13 mouse cellular contexts compared by ENCODE assay signal in the genomic region with DNA sequence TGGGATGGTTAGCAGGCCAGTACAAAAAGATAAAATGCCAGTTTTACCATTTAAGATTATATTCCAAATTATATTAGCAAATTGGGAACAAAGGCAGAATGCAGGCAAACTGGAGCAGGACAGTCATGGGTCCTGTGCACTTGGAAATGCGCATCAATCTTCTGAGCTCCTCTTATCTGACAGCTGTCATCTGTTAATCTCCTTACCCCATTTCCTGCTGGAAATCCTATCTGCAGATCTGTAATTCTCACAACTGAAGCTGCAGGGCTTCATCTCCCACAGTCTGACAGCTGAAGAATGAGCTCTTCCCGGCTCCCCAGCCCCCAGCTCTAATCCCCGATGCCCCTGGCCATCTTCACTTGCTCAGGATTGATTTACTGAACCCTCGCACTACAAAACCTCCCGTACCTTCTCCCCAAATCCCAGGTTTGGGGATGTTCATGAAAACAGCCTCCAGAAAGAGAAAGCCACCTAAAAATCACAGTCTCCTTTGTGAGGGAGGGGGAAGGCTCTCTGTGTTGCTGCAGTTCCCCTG.
DNase-seq lines count a peak whose midpoint lies in the region; ATAC-seq and TF ChIP-seq lines count a peak whose summit lies in the region.
"Had no signal": no experiment of that assay in that cellular context is flagged by ENCODE, and none has a peak within 500 bp of the region (broad histone marks: within the 10 kb centered on the region; RNA-seq: fewer than 3 reads in every experiment).

No protein-coding gene starts in this region.

- H3K4me1 ChIP-seq in hindbrain, embryonic 14.5 days (replicated peaks; ENCODE audit: control insufficient read depth, insufficient read depth, low read length) = peaks cover 29% of the 10 kb centered on the region
- peaks cover 33% of the 10 kb centered on the region for H3K4me1 ChIP-seq in midbrain, embryonic 15.5 days
- H3K4me1 ChIP-seq in lung, adult 2 months (ENCODE audit: control insufficient read depth, insufficient read depth, low read length) = peaks cover 2% of the 10 kb centered on the region

- H3K27ac ChIP-seq in hindbrain, embryonic 14.5 days = peak overlapping the region; percentile 16; the same call in 1 of the 2 replicates
- peak overlapping the region; percentile 43 for H3K27ac ChIP-seq in midbrain, embryonic 15.5 days
- H3K27ac ChIP-seq: gastrocnemius, adult 2 months; limb, embryonic 13.5 days had no signal

- no peak overlapping the region for H3K4me3 ChIP-seq in C2C12 (ENCODE audit: insufficient read depth, poor library complexity, severe bottlenecking)
- no peak overlapping the region for H3K4me3 ChIP-seq in hindbrain, embryonic 14.5 days (replicated peaks; ENCODE audit: low read length)
- no peak overlapping the region for H3K4me3 ChIP-seq in midbrain, embryonic 15.5 days
- no peak overlapping the region for H3K4me3 ChIP-seq in lung, adult 2 months (replicated peaks; ENCODE audit: extremely low read depth, low read depth, low read length)
- H3K4me3 ChIP-seq: gastrocnemius, adult 2 months; limb, embryonic 13.5 days; megakaryocyte, embryonic 14.5 days had no signal

- peak overlapping the region; percentile 22; the same call in 1 of the 2 replicates for H3K9ac ChIP-seq in hindbrain, embryonic 14.5 days
- no peak overlapping the region for H3K9ac ChIP-seq in midbrain, embryonic 15.5 days
- H3K9ac ChIP-seq: limb, embryonic 13.5 days had no signal

- H3ac ChIP-seq in C2C12 (ENCODE audit: control insufficient read depth, insufficient read length, low read depth) = no peak overlapping the region

- TF ChIP-seq POLR2A in lung, adult 2 months (IDR thresholded peaks at IDR 0.05; ENCODE audit: borderline replicate concordance, extremely low read depth, low read depth, low read length) = no peak

- H3K79me3 ChIP-seq in C2C12 (ENCODE audit: low read depth) = peaks cover 11% of the 10 kb centered on the region

- DNase-seq in 416B (ENCODE audit: low read depth) = peak; percentile 51
- no peak for DNase-seq in hindbrain, embryonic 14.5 days (ENCODE audit: low spot score)
- DNase-seq in spleen, postnatal 4 days (ENCODE audit: low spot score in 2 of 2) = no peak
- no peak for DNase-seq in kidney, adult 9 months
- no peak for DNase-seq in lung, adult 2 months
- DNase-seq: adrenal gland, postnatal 25 days; lung, adult 18-20 months; right cerebral cortex, postnatal 4 days had no signal

- H3K36me3 ChIP-seq in C2C12 (ENCODE audit: control insufficient read depth, insufficient read depth) = no peaks in the 10 kb centered on the region
- H3K36me3 ChIP-seq in hindbrain, embryonic 14.5 days (replicated peaks; ENCODE audit: control insufficient read depth, insufficient read depth) = no peaks in the 10 kb centered on the region
- H3K36me3 ChIP-seq in midbrain, embryonic 15.5 days (replicated peaks) = no peaks in the 10 kb centered on the region
- H3K36me3 ChIP-seq: limb, embryonic 13.5 days had no signal

- ATAC-seq in hindbrain, embryonic 14.5 days (ENCODE audit: low FRiP score) = no peak
- 0 out of 2 replicates have a peak, but pooled peaks have one; percentile 43 for ATAC-seq in midbrain, embryonic 15.5 days (replicated peaks)

- TF ChIP-seq CTCF in C2C12 (IDR thresholded peaks at IDR 0.05; ENCODE audit: control insufficient read depth, insufficient read depth, insufficient read length) = no peak
- no peak for TF ChIP-seq CTCF in lung, adult 2 months (IDR thresholded peaks at IDR 0.05; ENCODE audit: insufficient read depth, low read length)

- H3K9me3 ChIP-seq in hindbrain, embryonic 14.5 days (ENCODE audit: control insufficient read depth, low read length) = no peaks in the 10 kb centered on the region
- no peaks in the 10 kb centered on the region for H3K9me3 ChIP-seq in midbrain, embryonic 15.5 days
- H3K9me3 ChIP-seq: limb, embryonic 13.5 days; megakaryocyte, embryonic 14.5 days had no signal

- no peaks in the 10 kb centered on the region for H3K27me3 ChIP-seq in C2C12 (ENCODE audit: control insufficient read depth, insufficient read depth, insufficient read length)
- no peaks in the 10 kb centered on the region for H3K27me3 ChIP-seq in hindbrain, embryonic 14.5 days (ENCODE audit: control insufficient read depth, insufficient read depth, low read length)
- H3K27me3 ChIP-seq in midbrain, embryonic 15.5 days (replicated peaks) = no peaks in the 10 kb centered on the region
- H3K27me3 ChIP-seq: limb, embryonic 13.5 days; megakaryocyte, embryonic 14.5 days had no signal

- 32% methylated on average over 5 of the region's 5 CpGs for WGBS in hindbrain, embryonic 14.5 days
- 30% methylated on average over 5 of the region's 5 CpGs for WGBS in midbrain, embryonic 15.5 days
- 76% methylated on average over 5 of the region's 5 CpGs for WGBS in lung, adult 2 months

- H3K79me2 ChIP-seq in C2C12 (ENCODE audit: control insufficient read depth, insufficient read depth) = peaks cover 24% of the 10 kb centered on the region

- no peak overlapping the region for H3K4me2 ChIP-seq in hindbrain, embryonic 14.5 days (replicated peaks)
- no peak overlapping the region for H3K4me2 ChIP-seq in midbrain, embryonic 15.5 days
- H3K4me2 ChIP-seq: limb, embryonic 13.5 days had no signal

TF ChIP-seq in C2C12, 6 proteins besides CTCF, POLR2A, EP300 and RAD21:
- TF ChIP-seq MAX (IDR thresholded peaks at IDR 0.05) (no peak), MYOD1 (IDR thresholded peaks at IDR 0.05; ENCODE audit: control insufficient read depth, insufficient read length, low read depth) (peak; percentile 21)
